Mouse (Mus musculus): ENCODE data around the gene Pip4k2b. TPM values are rescaled to one million over a fixed set of nuclear protein-coding genes. Genes with fewer than 3 reads are reported as not detected.

Gene Pip4k2b
- polyA plus RNA-seq, 1 experiment from 2014 or later = 4.4 TPM

GRCm38 (mm10) chr11:97671177-97671527 is 73.4 kb downstream of the Pip4k2b start:
- peaks cover 24% of the 10 kb centered on the region for H3K36me3 ChIP-seq (ENCODE audit: control insufficient read depth, insufficient read depth, low read length)
- H3K4me2 ChIP-seq (ENCODE audit: low read length) = no peak overlapping the region
- H3K9me3 ChIP-seq (ENCODE audit: control insufficient read depth, low read length) = no peaks in the 10 kb centered on the region
- H3K4me3 ChIP-seq (ENCODE audit: low read length) = no peak overlapping the region
- ATAC-seq = no peak
- H3K9ac ChIP-seq (ENCODE audit: low read depth, low read length) = no peak overlapping the region
- WGBS = 48% methylated on average over 2 of the region's 2 CpGs
- no peak overlapping the region for H3K27ac ChIP-seq (ENCODE audit: low read depth, low read length)
- H3K27me3 ChIP-seq (replicated peaks; ENCODE audit: control insufficient read depth, insufficient read depth, low read length) = no peaks in the 10 kb centered on the region
- H3K4me1 ChIP-seq (ENCODE audit: control insufficient read depth, insufficient read depth, low read depth, low read length) = peaks cover 11% of the 10 kb centered on the region

- no peak overlapping the region for H3K4me2 ChIP-seq (ENCODE audit: low read length)
- ATAC-seq = no peak
- no peaks in the 10 kb centered on the region for H3K9me3 ChIP-seq (ENCODE audit: control insufficient read depth, low read length)
- no peaks in the 10 kb centered on the region for H3K27me3 ChIP-seq (replicated peaks; ENCODE audit: control insufficient read depth, insufficient read depth, low read length)
- H3K4me1 ChIP-seq (ENCODE audit: control insufficient read depth, insufficient read depth, low read depth, low read length) = peaks cover 12% of the 10 kb centered on the region
- no peak overlapping the region for H3K4me3 ChIP-seq (ENCODE audit: low read length)
- H3K27ac ChIP-seq (ENCODE audit: low read depth, low read length) = 0 out of 2 replicates have a peak overlapping the region, but pooled peaks have one; percentile 21
- peaks cover 26% of the 10 kb centered on the region for H3K36me3 ChIP-seq (ENCODE audit: control insufficient read depth, insufficient read depth, low read length)
- WGBS = 71% methylated on average over 13 of the region's 13 CpGs
- no peak overlapping the region; the same call in 1 of the 2 replicates for H3K9ac ChIP-seq (ENCODE audit: low read depth, low read length)
These were observed 74.0 kb downstream of the Pip4k2b start for GRCm38 (mm10) chr11:97670234-97671176.

- Histone ChIP-seq H3K9me3 (ENCODE audit: control insufficient read depth, low read length) (no peaks in the 10 kb centered on the region), H3K4me2 (ENCODE audit: low read length) (no peak overlapping the region), H3K4me1 (ENCODE audit: control insufficient read depth, insufficient read depth, low read depth, low read length) (peaks cover 19% of the 10 kb centered on the region), H3K9ac (ENCODE audit: low read depth, low read length) (no peak overlapping the region), H3K27me3 (replicated peaks; ENCODE audit: control insufficient read depth, insufficient read depth, low read length) (no peaks in the 10 kb centered on the region), H3K27ac (ENCODE audit: low read depth, low read length) (no peak overlapping the region), H3K36me3 (ENCODE audit: control insufficient read depth, insufficient read depth, low read length) (peaks cover 23% of the 10 kb centered on the region), H3K4me3 (ENCODE audit: low read length) (no peak overlapping the region)
- no peak for ATAC-seq
- 13% methylated on average over 6 of the region's 6 CpGs for WGBS
These were observed 74.7 kb downstream of the Pip4k2b start for GRCm38 (mm10) chr11:97669829-97670228.

GRCm38 (mm10) chr11:97669268-97669667 is 75.2 kb downstream of the Pip4k2b start:
- H3K4me1 ChIP-seq (ENCODE audit: control insufficient read depth, insufficient read depth, low read depth, low read length) = peaks cover 25% of the 10 kb centered on the region
- H3K9ac ChIP-seq (ENCODE audit: low read depth, low read length) = no peak overlapping the region
- H3K27me3 ChIP-seq (replicated peaks; ENCODE audit: control insufficient read depth, insufficient read depth, low read length) = no peaks in the 10 kb centered on the region
- H3K9me3 ChIP-seq (ENCODE audit: control insufficient read depth, low read length) = no peaks in the 10 kb centered on the region
- ATAC-seq = no peak
- no peak overlapping the region for H3K4me3 ChIP-seq (ENCODE audit: low read length)
- peaks cover 18% of the 10 kb centered on the region for H3K36me3 ChIP-seq (ENCODE audit: control insufficient read depth, insufficient read depth, low read length)
- WGBS = 49% methylated on average over 15 of the region's 15 CpGs
- H3K4me2 ChIP-seq (ENCODE audit: low read length) = no peak overlapping the region
- no peak overlapping the region for H3K27ac ChIP-seq (ENCODE audit: low read depth, low read length)

- no peak for ATAC-seq
- WGBS = 92% methylated on average over 7 of the region's 7 CpGs
These were observed 76.3 kb downstream of the Pip4k2b start for GRCm38 (mm10) chr11:97668160-97668559.

GRCm38 (mm10) chr11:97666794-97667193 is 77.7 kb downstream of the Pip4k2b start:
- no peak overlapping the region for H3K9ac ChIP-seq (ENCODE audit: low read depth, low read length)
- no peak for ATAC-seq
- H3K9me3 ChIP-seq (ENCODE audit: control insufficient read depth, low read length) = no peaks in the 10 kb centered on the region
- H3K27ac ChIP-seq (ENCODE audit: low read depth, low read length) = no peak overlapping the region
- 87% methylated on average over 15 of the region's 15 CpGs for WGBS
- peaks cover 12% of the 10 kb centered on the region for H3K36me3 ChIP-seq (ENCODE audit: control insufficient read depth, insufficient read depth, low read length)
- no peak overlapping the region for H3K4me2 ChIP-seq (ENCODE audit: low read length)
- peaks cover 37% of the 10 kb centered on the region for H3K4me1 ChIP-seq (ENCODE audit: control insufficient read depth, insufficient read depth, low read depth, low read length)
- no peak overlapping the region for H3K4me3 ChIP-seq (ENCODE audit: low read length)
- H3K27me3 ChIP-seq (replicated peaks; ENCODE audit: control insufficient read depth, insufficient read depth, low read length) = peaks cover 2% of the 10 kb centered on the region

More at GRCm38 (mm10) chr11:97668160-97668559, 76.3 kb downstream of the Pip4k2b start:
- Histone ChIP-seq H3K36me3 (ENCODE audit: control insufficient read depth, insufficient read depth, low read length) (peaks cover 18% of the 10 kb centered on the region), H3K27ac (ENCODE audit: low read depth, low read length) (no peak overlapping the region), H3K4me2 (ENCODE audit: low read length) (no peak overlapping the region), H3K4me3 (ENCODE audit: low read length) (no peak overlapping the region), H3K4me1 (ENCODE audit: control insufficient read depth, insufficient read depth, low read depth, low read length) (peaks cover 26% of the 10 kb centered on the region), H3K9ac (ENCODE audit: low read depth, low read length) (no peak overlapping the region), H3K27me3 (replicated peaks; ENCODE audit: control insufficient read depth, insufficient read depth, low read length) (no peaks in the 10 kb centered on the region), H3K9me3 (ENCODE audit: control insufficient read depth, low read length) (no peaks in the 10 kb centered on the region)

GRCm38 (mm10) chr11:97666221-97666620 is 78.3 kb downstream of the Pip4k2b start:
- peaks cover 40% of the 10 kb centered on the region for H3K4me1 ChIP-seq (ENCODE audit: control insufficient read depth, insufficient read depth, low read depth, low read length)

GRCm38 (mm10) chr11:97665431-97665830 is 79.1 kb downstream of the Pip4k2b start:
- no peak overlapping the region for H3K27ac ChIP-seq (ENCODE audit: low read depth, low read length)

More at GRCm38 (mm10) chr11:97666221-97666620, 78.3 kb downstream of the Pip4k2b start:
- Histone ChIP-seq H3K27ac (ENCODE audit: low read depth, low read length) (no peak overlapping the region), H3K9me3 (ENCODE audit: control insufficient read depth, low read length) (no peaks in the 10 kb centered on the region), H3K4me2 (ENCODE audit: low read length) (no peak overlapping the region), H3K4me3 (ENCODE audit: low read length) (no peak overlapping the region), H3K9ac (ENCODE audit: low read depth, low read length) (no peak overlapping the region), H3K36me3 (ENCODE audit: control insufficient read depth, insufficient read depth, low read length) (peaks cover 9% of the 10 kb centered on the region), H3K27me3 (replicated peaks; ENCODE audit: control insufficient read depth, insufficient read depth, low read length) (peaks cover 6% of the 10 kb centered on the region)
- WGBS = 93% methylated on average over 7 of the region's 7 CpGs
- no peak for ATAC-seq

More at GRCm38 (mm10) chr11:97665431-97665830, 79.1 kb downstream of the Pip4k2b start:
- ATAC-seq = no peak
- no peaks in the 10 kb centered on the region for H3K9me3 ChIP-seq (ENCODE audit: control insufficient read depth, low read length)
- no peak overlapping the region for H3K4me2 ChIP-seq (ENCODE audit: low read length)
- 83% methylated on average over 13 of the region's 13 CpGs for WGBS
- H3K9ac ChIP-seq (ENCODE audit: low read depth, low read length) = no peak overlapping the region
- H3K36me3 ChIP-seq (ENCODE audit: control insufficient read depth, insufficient read depth, low read length) = peaks cover 9% of the 10 kb centered on the region
- peaks cover 9% of the 10 kb centered on the region for H3K27me3 ChIP-seq (replicated peaks; ENCODE audit: control insufficient read depth, insufficient read depth, low read length)
- H3K4me3 ChIP-seq (ENCODE audit: low read length) = no peak overlapping the region
- peaks cover 48% of the 10 kb centered on the region for H3K4me1 ChIP-seq (ENCODE audit: control insufficient read depth, insufficient read depth, low read depth, low read length)
